Mouse (Mus musculus): ENCODE data around the gene Sord. TPM values are rescaled to one million over a fixed set of nuclear protein-coding genes. Genes with fewer than 3 reads are reported as not detected.

Sord gene
- polyA plus RNA-seq, 2 experiments from 2014 or later = 4.1 to 4.4 TPM

DNA sequence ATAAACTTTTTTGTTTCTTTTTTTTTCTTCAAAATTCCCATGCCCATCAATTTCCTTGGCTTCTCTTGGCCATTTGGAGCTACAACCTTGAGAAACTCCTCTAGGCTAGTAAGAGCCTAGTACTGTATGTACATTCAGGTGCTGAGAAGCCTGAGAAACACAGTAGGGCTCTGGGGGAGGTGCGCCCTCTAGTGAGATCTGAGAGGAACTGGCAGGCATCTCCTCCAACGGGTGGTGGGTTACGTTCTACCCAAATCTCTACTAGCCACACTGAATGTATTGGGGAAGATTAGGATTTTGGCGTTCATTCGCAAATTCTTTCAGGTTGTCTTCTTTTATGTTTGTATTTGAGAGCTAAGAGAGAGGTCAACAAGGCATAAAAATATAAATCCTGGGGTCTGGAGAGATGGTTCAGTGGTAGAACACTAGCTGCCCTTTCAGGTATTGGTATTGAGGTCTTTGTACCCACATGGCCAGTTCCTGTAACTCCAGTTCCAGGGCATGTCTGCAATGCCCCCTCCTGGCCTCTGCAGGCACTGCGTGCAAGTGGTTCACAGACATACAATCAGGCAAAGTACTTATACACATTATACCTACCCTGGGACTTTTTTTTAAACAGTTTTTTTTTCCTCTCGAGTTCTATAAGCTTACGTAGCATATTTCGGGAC is 68.2 kb downstream of the Sord start:
- peak; percentile 70 for ATAC-seq

DNA sequence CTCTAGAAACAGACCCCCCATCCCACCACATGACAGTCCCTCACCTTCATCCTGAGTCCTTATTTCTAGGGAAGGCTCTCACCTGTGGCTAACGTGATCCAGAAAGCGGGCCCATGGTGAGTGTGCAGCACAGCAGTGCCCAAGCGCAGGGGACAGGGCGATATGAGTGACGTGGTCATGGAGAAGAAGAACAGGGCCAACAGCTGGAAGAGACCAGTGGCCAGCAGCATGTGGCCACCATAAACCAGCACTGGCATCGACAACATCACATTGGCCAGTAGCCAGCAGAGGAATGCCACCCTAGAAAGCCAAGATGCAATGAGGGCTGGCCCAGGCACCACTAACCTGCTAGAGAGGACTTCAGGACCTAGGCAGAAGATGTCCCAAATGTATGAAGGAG is 70.0 kb downstream of the Sord start:
- no peak for ATAC-seq

DNA sequence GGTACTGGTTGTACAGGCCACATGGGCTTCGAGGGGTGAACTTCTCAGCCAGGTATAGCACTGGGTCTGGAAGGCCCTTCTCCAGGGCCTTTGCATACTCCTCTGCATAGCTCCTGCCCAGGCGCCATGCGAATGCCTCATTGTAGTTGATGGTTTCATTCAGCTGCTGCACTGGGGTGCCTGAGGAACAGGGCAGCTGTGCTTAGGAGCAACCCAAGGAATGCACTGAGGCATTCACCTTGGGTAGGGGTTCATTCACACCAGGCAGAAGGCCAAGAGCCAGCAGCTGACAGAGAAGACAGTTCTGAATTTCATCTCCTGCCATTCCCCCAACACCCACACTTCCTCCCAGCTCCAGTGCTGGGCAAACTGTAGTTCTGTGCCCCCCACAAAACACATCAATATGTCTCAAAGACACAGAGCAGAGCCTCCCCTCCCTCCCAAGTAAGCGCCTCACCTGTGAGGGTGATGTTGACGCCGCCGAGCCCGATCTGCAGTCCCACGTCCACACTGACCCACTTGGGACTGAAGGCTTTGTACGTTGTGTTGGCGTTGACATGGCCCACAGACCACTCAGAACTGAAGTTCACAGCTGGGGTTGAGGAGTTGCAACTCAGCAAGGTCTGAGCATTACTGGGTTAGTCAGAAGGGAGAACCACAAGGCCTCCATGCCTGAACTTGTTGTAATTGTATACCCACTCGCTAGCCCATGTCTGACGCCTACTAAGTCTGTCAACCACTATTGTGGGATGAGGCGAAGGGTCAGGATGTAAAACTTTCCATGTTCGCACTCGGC is 70.7 kb downstream of the Sord start:
- no peak for ATAC-seq

DNA sequence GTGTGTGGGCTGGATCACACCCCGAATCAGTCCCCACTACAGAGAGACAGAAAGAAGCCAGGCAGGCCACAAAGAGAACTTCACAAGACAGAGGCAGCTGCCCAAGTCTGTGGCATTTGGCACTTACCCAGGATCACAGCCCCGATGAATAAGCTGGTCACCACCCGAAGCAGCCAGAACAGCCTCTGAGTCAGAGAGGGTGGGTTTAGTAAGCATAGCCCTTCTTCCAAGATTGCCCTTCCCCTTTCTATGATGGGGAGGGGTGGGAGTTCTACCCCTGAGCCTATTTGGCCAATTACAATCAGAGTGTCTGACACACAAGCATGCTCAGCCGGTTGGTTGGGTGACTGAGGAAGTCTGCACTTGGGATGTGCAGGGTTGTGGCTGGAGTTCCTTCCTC is 71.6 kb downstream of the Sord start:
- no peak for ATAC-seq

- no peak for ATAC-seq
These were observed 75.1 kb downstream of the Sord start for GRCm38 (mm10) chr2:122309647-122310046.

DNA sequence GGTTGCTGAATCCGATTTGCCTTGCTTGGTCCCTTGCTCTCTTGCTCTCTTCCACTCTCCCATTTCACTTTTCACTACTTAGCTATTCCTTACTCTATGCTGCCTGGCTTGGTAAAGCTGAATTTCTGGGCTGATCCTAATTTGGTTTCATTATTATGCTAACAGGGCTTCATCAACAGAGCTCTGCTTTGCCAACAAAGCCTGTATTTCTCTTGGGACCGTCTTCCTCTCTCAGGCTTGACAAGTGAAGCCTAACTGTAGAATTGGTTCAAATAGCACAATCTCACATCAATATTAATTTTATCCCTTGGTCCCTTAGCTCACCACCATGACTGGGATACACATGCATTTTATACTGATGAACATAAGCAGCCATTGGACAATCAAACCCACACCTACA is 77.0 kb downstream of the Sord start:
- no peak for ATAC-seq

DNA sequence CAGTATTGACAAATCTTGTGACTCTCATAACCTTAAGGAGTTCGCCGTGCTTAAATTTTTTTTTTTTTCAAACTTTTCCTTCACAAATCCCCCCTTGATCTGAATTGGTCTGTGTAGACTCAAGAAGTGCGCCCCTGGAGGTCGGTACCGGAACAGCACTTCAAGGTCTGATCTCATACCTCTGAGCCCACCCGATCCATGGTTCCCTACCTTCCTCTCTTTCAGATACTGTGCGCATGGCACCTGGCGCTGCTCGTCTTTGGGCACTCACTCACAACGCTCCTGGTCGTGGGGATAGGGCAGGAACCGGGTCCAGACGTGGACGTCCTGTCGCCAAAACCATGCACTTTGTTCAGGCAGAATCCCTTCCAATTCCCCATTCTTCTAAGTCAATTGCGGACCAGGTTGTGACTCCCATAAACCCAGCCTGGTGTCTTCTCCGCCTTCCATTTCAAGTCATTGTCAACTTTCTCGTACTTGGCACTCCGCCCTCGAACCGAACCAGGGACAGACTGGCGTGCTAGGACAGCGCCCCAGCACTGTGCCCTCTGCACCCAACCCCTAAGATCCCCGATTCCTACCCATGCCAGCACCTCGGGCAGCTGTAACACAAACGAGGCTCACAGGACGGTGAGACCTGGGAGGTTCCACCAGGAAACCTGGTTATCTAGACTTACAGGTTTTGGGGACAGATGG is 78.3 kb downstream of the Sord start:
- ATAC-seq = peak; percentile 73

- no peak for ATAC-seq
These were observed 79.0 kb downstream of the Sord start, which contains the start of gene Duoxa1 for GRCm38 (mm10) chr2:122313536-122313935. TSS of gene Duoxa1 (minus strand) at chr2:122313730.

Other genes starting within 250 kb of the Sord start
- gene Eif3j1, start 206.2 kb upstream of the Sord start, polyA plus RNA-seq (2017; shearing (Covaris generic)) = 1 to 10 TPM; 3.1 to 3.7 TPM
- gene Spg11, start 116.4 kb upstream of the Sord start, polyA plus RNA-seq (2017; shearing (Covaris generic)) = 1 to 10 TPM; 5.3 to 7.4 TPM
- gene B2m, start 87.1 kb upstream of the Sord start, polyA plus RNA-seq (2017; shearing (Covaris generic)) = 1,000 to 10,000 TPM; 7,747 to 9,345 TPM
- under 1 TPM in 1 of 2 experiments, not detected in 1; 0.35 TPM for gene Trim69, start 74.0 kb upstream of the Sord start, polyA plus RNA-seq (2017; shearing (Covaris generic))
- gene Patl2, start 48.6 kb upstream of the Sord start, polyA plus RNA-seq (2017; shearing (Covaris generic)) = 1 to 10 TPM; 1.2 to 1.5 TPM
- gene Terb2, start 48.5 kb upstream of the Sord start, polyA plus RNA-seq (2017; shearing (Covaris generic)) = not detected
- not detected for gene Duox2, start 63.7 kb downstream of the Sord start, polyA plus RNA-seq (2017; shearing (Covaris generic))
- gene Duoxa2, start 64.2 kb downstream of the Sord start, polyA plus RNA-seq (2017; shearing (Covaris generic)) = not detected
- not detected for gene Duoxa1, start 79.0 kb downstream of the Sord start, polyA plus RNA-seq (2017; shearing (Covaris generic))
- not detected for gene Duox1, start 80.9 kb downstream of the Sord start, polyA plus RNA-seq (2017; shearing (Covaris generic))
- under 1 TPM in 1 of 2 experiments, not detected in 1; 0.42 TPM for gene Shf, start 134.4 kb downstream of the Sord start, polyA plus RNA-seq (2017; shearing (Covaris generic))
- 100 to 1,000 TPM; 153 to 175 TPM for gene Slc28a2, start 191.7 kb downstream of the Sord start, polyA plus RNA-seq (2017; shearing (Covaris generic))